Mouse (Mus musculus) cerebellum, adult 18-20 months (tissue): Measurements from ENCODE around the gene Dst.

ENCODE experiments used
- DNase-seq, 2 experiments: peaks; one replicate each; pipeline ENCODE4 v3.0.0; 2021

Gene Dst

DNA sequence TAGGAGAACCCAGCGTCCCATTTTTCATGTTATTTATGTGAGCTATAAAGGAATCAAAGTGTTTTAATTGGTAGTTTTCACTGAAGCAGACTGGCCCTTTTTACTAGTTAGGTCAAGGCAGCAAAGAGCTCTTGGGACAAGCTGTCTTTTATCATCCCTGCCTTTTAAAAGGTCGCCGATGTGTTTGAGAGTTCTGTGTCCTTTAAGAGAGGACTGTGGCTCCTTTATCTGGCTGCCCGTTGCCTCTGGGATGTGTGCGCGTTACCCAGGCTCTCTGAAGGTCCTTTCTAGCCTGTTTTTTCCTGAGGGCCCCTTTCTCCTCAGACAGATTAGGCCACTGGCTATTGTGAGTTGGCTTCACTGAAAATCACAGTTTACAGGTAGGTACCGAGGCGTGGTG lies 198.6 kb downstream of the Dst start:
- no peak for DNase-seq

DNA sequence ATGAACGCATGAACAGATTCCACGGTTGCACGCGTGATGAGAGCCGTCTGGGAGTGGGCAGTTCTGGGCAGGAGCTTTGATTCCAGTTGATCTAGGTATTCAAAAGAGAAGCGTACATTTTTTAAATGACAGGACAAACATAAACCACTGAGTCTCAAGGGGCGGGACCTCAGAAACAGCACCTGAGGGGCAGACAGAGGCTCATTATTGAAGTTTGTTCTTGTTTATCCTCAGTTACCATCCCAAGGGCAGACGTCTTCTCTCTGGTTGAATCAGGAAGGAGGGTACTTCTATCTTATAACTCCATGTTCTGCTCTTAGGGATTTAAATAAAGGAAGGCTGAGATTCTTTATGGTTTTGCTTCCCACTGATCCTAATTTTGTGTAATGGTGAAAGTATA lies 199.1 kb downstream of the Dst start:
- no peak for DNase-seq

- no peak for DNase-seq
Observed at GRCm38 (mm10) chr1:34109599-34110210, 201.7 kb downstream of the Dst start.

GRCm38 (mm10) chr1:34110862-34111261 lies 202.8 kb downstream of the Dst start:
- no peak for DNase-seq

- no peak for DNase-seq
Observed at GRCm38 (mm10) chr1:34111954-34112353, 203.9 kb downstream of the Dst start.

- no peak for DNase-seq
Observed at GRCm38 (mm10) chr1:34116444-34116843, 208.4 kb downstream of the Dst start.

- DNase-seq: no peak
Observed at GRCm38 (mm10) chr1:34117056-34117455, 209.0 kb downstream of the Dst start.

GRCm38 (mm10) chr1:34117709-34118108 lies 209.7 kb downstream of the Dst start:
- DNase-seq: no peak

GRCm38 (mm10) chr1:34120066-34120465 lies 212.0 kb downstream of the Dst start:
- peak; percentile 36 to 44 for DNase-seq

GRCm38 (mm10) chr1:34120602-34121001 lies 212.6 kb downstream of the Dst start:
- no peak for DNase-seq

DNA sequence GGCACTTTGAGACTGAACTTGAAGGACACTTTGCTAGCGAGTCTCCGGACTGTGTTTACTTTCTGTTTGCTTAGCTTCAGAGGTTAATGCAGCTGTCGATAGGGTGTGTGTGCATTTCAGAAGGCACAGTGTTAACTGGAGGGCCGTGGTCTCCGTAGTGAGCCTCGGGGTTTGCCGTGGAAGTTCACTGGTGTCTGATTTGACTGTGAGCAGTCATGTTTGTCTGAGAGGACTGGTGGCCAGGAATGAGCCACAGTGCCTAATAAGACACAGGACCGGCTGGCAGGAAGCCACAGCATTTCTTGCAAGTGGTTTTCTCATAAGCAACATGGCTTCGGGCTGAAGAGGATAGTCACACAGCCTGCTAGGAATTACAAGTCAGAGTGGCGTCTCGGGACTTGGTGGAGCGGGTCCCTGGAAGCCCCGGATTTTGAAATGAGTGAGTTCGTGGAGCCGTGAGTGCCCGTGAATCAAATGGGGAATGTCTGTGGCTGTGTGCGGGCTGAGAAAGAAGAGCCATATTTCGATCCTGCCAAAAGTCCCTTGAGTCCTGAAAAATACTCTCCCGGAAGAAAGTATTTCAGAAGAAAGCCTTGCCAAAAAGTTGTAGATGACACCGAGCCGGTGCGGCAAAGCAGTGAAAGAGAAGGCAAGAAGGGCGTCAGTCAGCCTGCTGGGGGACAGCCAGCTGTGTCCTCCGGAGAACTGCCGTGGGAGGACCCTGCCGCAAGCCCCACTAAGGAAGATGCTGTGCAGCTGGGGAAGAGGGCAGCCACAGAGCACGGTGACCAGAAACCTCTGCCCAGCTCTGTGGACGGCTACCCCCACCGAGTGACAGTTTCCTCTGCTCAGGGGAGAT lies 213.4 kb downstream of the Dst start:
- DNase-seq: peak; percentile 71 to 75

GRCm38 (mm10) chr1:34122198-34122597 lies 214.2 kb downstream of the Dst start:
- no peak for DNase-seq

- DNase-seq: no peak
Observed at GRCm38 (mm10) chr1:34122905-34123304, 214.9 kb downstream of the Dst start.

GRCm38 (mm10) chr1:34123334-34123733 lies 215.3 kb downstream of the Dst start:
- no peak for DNase-seq

DNA sequence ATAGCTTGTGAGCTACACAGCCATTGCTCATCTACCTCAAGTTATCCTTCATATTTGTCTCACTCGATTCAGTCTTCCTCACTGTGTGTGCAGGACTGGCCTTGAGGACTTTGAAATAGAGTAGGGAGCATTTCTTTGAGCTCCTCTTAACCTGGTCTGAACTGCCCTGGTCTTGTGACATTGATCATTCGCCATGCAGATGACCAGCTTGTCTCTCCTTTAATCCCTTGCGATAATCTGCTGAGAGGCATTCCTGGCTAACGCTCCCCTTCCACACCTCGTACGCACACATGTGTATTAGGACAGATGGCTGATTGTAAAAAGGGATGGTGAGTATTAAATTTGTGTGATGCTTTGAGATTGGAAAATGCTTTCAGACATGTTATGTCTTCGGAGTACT lies 216.4 kb downstream of the Dst start:
- DNase-seq: no peak

- no peak for DNase-seq
Observed at GRCm38 (mm10) chr1:34125148-34125547, 217.1 kb downstream of the Dst start.

DNA sequence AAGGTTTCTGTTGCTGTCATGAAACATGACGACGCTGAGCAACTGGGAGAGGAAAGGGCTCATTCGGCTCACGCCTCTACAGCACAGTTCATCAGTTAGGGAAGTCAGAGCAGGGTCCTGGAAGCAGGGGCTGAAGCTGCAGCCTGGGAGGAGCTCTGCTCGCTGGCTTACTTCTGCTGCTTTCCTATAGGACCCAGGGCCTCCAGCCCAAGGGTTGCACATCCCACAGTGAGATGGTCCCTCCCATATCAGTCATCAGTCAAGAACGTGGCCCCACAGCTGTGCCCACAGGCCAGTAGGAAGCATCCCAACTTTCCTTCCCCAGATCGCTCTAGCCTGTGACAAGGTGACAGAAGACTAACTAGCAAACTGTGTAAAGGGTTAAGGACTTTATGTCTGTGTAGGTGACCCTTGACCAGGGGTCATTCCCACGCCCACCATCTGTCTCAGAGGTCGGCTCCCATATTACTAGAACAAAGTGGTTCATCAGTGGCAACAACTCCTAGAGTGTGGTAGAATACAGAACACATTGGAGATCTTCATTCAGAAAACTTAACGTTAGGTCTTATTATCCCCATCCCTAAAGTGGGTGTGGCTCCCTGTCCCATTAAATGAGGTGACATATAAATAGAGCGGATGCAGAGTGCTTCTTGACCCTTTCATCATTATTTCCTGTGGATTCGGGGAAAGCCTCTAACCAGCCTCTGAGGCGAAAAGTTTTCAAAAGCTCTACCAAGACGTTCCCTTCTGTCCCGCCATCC lies 219.9 kb downstream of the Dst start:
- no peak for DNase-seq

DNA sequence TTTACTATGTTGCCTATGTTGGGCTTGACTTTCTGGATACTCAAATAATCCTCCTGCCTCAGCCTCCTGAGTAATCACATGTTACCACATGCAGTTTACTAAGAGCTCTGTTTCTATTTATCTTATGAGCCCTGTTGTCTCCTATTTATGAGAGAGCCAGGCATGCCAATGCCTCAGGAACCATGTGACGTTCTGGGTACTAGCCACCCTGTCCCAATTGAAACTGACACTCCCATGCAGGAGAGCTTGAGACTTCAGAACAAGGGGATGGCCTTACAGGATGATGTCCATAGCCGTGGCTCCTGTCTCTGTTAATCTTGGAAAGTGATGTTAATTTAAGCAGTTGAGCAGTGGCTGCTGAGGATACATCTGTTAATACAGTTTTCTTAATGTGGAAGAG lies 220.8 kb downstream of the Dst start:
- no peak for DNase-seq

GRCm38 (mm10) chr1:34129691-34130090 lies 221.7 kb downstream of the Dst start:
- DNase-seq: no peak

DNA sequence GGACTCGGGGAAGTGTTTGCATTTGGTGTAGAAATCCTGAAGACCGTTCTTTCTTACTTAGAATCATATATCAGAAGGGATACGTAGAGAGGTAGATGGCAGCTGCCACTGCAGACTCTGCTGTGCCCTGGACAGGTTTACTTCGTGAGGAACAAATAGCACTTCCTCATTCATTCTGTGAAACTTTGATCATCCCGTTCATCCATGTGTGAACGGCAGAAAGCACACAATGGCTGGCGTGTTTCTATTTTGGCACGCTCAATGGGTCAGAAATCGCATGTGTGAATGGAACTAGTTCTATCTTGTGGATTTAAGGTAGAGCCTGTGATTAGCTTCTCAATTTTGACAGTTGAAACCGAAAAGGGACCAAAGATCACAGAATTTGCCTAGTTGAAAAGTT lies 222.8 kb downstream of the Dst start:
- DNase-seq: no peak

DNA sequence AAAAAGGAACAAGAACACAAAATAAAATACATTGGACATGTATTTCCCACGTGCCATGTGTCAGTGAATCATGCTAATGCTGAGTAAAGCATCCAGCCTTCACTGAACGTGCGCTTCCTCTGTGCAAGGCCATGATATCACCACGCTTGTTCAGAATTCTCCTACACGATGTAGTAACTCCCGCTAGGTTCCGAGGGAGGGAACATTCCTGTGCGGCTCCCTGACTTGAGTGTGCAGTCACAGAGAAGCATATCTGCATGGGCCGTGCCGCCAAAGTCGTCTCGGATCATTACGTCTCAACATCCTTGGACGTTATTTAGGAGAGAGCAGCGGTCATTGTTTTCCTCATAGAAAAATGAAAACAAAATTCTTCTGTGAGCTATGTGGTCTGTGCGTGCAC lies 224.8 kb downstream of the Dst start:
- DNase-seq: no peak

DNA sequence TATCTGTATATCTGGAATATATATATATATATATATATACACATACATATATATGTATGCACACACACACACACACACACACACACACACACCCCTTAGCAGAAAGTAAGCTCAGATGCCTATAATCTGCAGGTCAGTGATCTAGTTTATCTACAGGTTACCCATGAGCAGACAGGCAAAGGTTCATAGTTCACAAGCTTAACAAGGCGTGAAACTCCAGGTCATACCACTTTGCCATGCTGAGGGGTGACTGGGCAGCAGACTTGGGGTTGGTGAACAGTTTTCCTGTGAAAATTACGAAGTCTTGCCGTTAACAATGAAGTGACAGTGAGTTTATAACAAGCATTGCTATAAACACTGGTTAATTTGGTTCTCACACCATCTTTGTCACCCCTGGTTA lies 227.5 kb downstream of the Dst start:
- no peak for DNase-seq

- DNase-seq: peak in 1 of 2 experiments; percentile 40
Observed at GRCm38 (mm10) chr1:34139191-34139853, 231.3 kb downstream of the Dst start.
